Mouse (Mus musculus) macrophage (primary cell): ENCODE data around the gene Acmsd. TPM values are rescaled to one million over a fixed set of nuclear protein-coding genes. Genes with fewer than 3 reads are reported as not detected.

Experiments
- H3K27ac ChIP-seq: fragments of 350-480 bp; formaldehyde crosslinking; 2 replicates; pipeline ENCODE4 v1.9.0; 2021
- H3K36me3 ChIP-seq: fragments of 350-480 bp; formaldehyde crosslinking; 2 replicates; pipeline ENCODE4 v1.9.0; 2021; ENCODE audit errors: inconsistent target
- H3K4me3 ChIP-seq: fragments of 350-480 bp; formaldehyde crosslinking; 2 replicates; pipeline ENCODE4 v1.9.0; 2021; ENCODE audit errors: inconsistent target
- H3K79me2 ChIP-seq: fragments of 350-480 bp; formaldehyde crosslinking; 2 replicates; pipeline ENCODE4 v1.9.0; 2021; ENCODE audit errors: inconsistent target
- WGBS: methylation state at CpG from one replicate; pipeline ENCODE4 v1.1.7; 2026; ENCODE audit warnings: inconsistent platforms; ENCODE audit not compliant: missing documents; 5-methylcytosine and 5-hydroxymethylcytosine counted together
- polyA plus RNA-seq: library from polyadenylated mRNA; stranded (reverse); fragments of 250-400 nt; gene quantifications from 3 replicates; pipeline ENCODE4 v1.2.4, GENCODE M21; 2018; ENCODE audit warnings: inconsistent platforms
- total RNA-seq, 78 experiments: library from RNA; depleted of rRNA; stranded (reverse); fragments of 250-400 nt; gene quantifications; 1 replicate in 9 of 78; 2 replicates in 24 of 78; 3 replicates in 43 of 78; 4 replicates in 2 of 78; pipeline ENCODE4 v1.2.4; 2018; ENCODE audit warnings: inconsistent platforms in 56 of 78

Acmsd gene
- not detected for total RNA-seq (2018; cell fraction: chromatin; rRNA removed)
- not detected for total RNA-seq (2018; cell fraction: cytosol; rRNA removed)
- not detected for total RNA-seq (2018; cell fraction: nucleus; rRNA removed)
- not detected in 3 replicates for polyA plus RNA-seq

DNA sequence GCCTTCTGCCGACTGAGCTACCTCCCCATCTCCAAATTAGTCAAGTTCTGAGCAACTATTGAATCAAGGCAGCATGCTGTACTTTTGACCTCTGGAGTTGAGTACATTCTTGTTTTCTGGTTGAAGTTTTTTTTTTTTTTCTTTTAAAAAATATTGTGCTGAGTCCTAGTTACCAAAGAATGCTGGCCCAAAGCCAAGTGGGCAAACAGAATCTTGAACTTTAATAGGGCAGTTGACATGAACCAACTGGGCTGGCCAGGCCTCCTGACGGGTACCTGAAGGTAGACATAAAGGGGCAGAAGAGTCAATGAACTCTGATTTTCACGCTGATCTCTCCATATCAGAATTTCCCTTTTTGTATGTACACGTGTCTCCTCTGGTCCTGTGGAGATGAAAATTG lies at the start of gene Acmsd:
Acmsd (plus strand) TSS at position 318 of the 400 bp plus-strand sequence.
- Histone ChIP-seq H3K36me3 (no peaks in the 10 kb centered on the region), H3K27ac (no peak within 1 kb of the TSS), H3K79me2 (no peaks in the 10 kb centered on the region), H3K4me3 (no peak within 1 kb of the TSS)
- WGBS: 90% methylated on average over 2 of the region's 4 CpGs

GRCm38 (mm10) chr1:127679498-127680133 lies 49.6 kb upstream of the Acmsd start, which contains the start of gene Tmem163:
Gene Tmem163 (minus strand): TSS chr1:127679548.
- 29% methylated on average over 17 of the region's 18 CpGs for WGBS
- H3K36me3 ChIP-seq: no peaks in the 10 kb centered on the region
- no peak within 1 kb of the TSS for H3K27ac ChIP-seq
- no peak within 1 kb of the TSS for H3K4me3 ChIP-seq
- H3K79me2 ChIP-seq: no peaks in the 10 kb centered on the region

- no peak overlapping the region for H3K27ac ChIP-seq
- no peaks in the 10 kb centered on the region for H3K36me3 ChIP-seq
- no peak overlapping the region for H3K4me3 ChIP-seq
- no peaks in the 10 kb centered on the region for H3K79me2 ChIP-seq
- WGBS: 32% methylated on average over 2 of the region's 2 CpGs
These were observed 32.7 kb upstream of the Acmsd start for GRCm38 (mm10) chr1:127696533-127696932.

- Histone ChIP-seq H3K4me3 (no peak overlapping the region), H3K36me3 (no peaks in the 10 kb centered on the region), H3K27ac (no peak overlapping the region), H3K79me2 (no peaks in the 10 kb centered on the region)
- WGBS: 100% methylated on average over 1 of the region's 1 CpGs
These were observed 27.0 kb upstream of the Acmsd start for GRCm38 (mm10) chr1:127702187-127702586.

DNA sequence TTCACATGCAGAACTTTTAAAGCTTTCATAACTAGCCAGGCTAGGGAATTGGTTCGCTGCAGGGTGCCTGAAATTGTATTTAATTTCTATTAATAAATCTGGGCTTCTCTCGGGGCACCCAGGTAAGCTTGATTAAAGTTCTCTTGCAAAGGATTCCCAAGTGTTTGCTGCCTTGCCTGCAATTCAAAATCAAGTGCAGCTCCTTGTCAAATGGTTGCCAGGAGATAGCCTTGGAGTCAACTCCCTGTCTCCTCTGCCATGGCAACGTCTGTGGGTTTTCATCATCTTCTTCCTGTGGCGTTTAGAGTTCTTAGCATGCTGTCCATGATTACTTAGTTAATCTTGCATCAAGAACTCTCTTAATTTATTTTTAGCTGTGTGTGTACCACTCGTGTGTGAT lies 22.9 kb upstream of the Acmsd start:
- H3K4me3 ChIP-seq: no peak overlapping the region
- no peaks in the 10 kb centered on the region for H3K79me2 ChIP-seq
- no peaks in the 10 kb centered on the region for H3K36me3 ChIP-seq
- H3K27ac ChIP-seq: no peak overlapping the region
- WGBS: 76% methylated on average over 5 of the region's 5 CpGs

DNA sequence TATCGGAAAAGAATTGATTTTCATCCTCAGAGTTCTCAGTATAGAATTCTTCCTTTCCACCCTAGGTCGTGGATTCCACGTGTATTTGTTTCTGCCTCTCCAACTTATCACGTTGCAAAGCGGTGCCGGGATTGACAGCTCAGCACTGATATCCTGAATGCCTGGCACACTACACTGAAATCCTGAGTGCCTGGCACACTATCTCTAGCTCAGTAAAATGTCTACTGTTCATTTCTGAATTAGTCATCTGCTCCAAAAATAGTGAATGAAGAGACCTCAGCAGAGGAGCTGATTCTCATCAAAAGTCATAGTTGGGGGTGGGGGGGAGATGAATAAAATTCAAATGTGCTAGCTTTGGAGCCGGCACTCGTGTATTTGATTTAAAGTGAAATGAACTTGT lies 12.8 kb upstream of the Acmsd start:
- WGBS: 92% methylated on average over 8 of the region's 8 CpGs

GRCm38 (mm10) chr1:127718290-127718689 lies 10.9 kb upstream of the Acmsd start:
- Histone ChIP-seq H3K4me3 (no peak overlapping the region), H3K36me3 (no peaks in the 10 kb centered on the region), H3K27ac (no peak overlapping the region), H3K79me2 (no peaks in the 10 kb centered on the region)
- WGBS: 77% methylated on average over 1 of the region's 1 CpGs

More for the DNA sequence above, 12.8 kb upstream of the Acmsd start:
- Histone ChIP-seq H3K27ac (no peak overlapping the region), H3K36me3 (no peaks in the 10 kb centered on the region), H3K4me3 (no peak overlapping the region), H3K79me2 (no peaks in the 10 kb centered on the region)

DNA sequence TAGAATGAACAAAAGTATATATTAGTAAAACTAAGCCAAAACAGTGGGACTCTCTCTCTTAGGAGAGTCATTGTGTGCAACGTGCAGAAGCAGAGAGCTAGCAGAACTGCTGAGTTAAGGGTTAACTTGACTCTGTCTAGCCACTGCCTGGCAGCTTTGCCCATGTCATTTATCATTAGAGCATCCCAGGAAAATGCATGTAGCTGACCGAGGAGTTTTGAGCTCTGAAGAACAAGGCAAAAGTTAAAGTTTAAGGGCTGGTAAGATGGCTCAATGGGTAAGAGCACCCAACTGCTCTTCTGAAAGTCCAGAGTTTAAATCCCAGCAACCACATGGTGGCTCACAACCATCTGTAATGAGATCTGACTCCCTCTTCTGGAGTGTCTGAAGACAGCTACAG lies 5.6 kb upstream of the Acmsd start:
- H3K36me3 ChIP-seq: no peaks in the 10 kb centered on the region
- 74% methylated on average over 2 of the region's 2 CpGs for WGBS
- H3K79me2 ChIP-seq: no peaks in the 10 kb centered on the region
- H3K4me3 ChIP-seq: no peak overlapping the region
- no peak overlapping the region for H3K27ac ChIP-seq

- 70% methylated on average over 3 of the region's 3 CpGs for WGBS
- no peaks in the 10 kb centered on the region for H3K79me2 ChIP-seq
- no peak overlapping the region for H3K4me3 ChIP-seq
- H3K36me3 ChIP-seq: no peaks in the 10 kb centered on the region
- no peak overlapping the region for H3K27ac ChIP-seq
These were observed 1.9 kb downstream of the Acmsd start for GRCm38 (mm10) chr1:127731086-127731485.

GRCm38 (mm10) chr1:127732435-127732834 lies 3.2 kb downstream of the Acmsd start:
- Histone ChIP-seq H3K4me3 (no peak overlapping the region), H3K27ac (no peak overlapping the region), H3K36me3 (no peaks in the 10 kb centered on the region), H3K79me2 (no peaks in the 10 kb centered on the region)
- WGBS: 88% methylated on average over 3 of the region's 3 CpGs

DNA sequence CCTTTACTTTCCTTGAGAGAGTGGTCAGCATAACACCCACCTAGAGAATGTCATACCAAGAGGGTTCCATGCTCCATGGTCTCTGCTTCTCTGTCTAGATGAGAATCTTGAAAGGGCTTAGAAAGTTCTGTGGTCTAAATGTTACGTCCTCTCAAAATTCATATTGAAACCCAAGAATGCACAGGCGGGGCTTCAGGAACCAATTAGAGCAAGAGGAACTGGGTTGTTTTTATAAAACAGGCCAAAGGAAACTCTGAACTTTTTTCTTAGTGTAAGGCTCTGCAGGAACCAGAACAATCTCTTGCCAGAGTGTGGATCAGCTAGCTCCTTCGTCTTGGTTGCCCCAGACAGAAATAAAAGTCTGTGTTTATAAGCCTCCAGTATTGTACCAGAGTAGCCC lies 3.6 kb downstream of the Acmsd start:
- Histone ChIP-seq H3K27ac (no peak overlapping the region), H3K79me2 (no peaks in the 10 kb centered on the region), H3K4me3 (no peak overlapping the region), H3K36me3 (no peaks in the 10 kb centered on the region)
- WGBS: 42% methylated on average over 3 of the region's 3 CpGs

DNA sequence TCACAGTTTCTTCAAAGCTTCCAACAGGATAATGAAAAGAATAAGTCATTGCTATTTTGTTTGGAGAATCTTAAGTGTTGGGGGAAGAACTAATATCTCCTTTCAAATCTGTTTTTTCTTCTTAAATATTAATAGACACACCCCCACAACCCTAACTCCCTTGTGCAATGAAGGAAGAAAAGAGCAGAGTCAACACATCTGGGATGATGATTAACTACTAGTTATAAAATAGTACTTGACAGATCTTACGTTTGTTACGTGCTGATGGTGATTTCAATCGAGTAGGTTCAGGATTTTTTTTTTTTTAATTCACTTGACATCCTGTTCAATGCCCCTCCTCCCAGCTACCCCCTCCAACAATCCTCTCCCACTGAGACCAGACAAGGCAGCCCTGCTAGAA lies 6.1 kb downstream of the Acmsd start:
- no peak overlapping the region for H3K4me3 ChIP-seq
- no peak overlapping the region for H3K27ac ChIP-seq
- no peaks in the 10 kb centered on the region for H3K79me2 ChIP-seq
- WGBS: 95% methylated on average over 3 of the region's 3 CpGs
- no peaks in the 10 kb centered on the region for H3K36me3 ChIP-seq

- H3K4me3 ChIP-seq: no peak overlapping the region
- 96% methylated on average over 11 of the region's 11 CpGs for WGBS
- no peaks in the 10 kb centered on the region for H3K79me2 ChIP-seq
- no peaks in the 10 kb centered on the region for H3K36me3 ChIP-seq
- H3K27ac ChIP-seq: no peak overlapping the region
These were observed 21.3 kb downstream of the Acmsd start for GRCm38 (mm10) chr1:127750401-127751102.

DNA sequence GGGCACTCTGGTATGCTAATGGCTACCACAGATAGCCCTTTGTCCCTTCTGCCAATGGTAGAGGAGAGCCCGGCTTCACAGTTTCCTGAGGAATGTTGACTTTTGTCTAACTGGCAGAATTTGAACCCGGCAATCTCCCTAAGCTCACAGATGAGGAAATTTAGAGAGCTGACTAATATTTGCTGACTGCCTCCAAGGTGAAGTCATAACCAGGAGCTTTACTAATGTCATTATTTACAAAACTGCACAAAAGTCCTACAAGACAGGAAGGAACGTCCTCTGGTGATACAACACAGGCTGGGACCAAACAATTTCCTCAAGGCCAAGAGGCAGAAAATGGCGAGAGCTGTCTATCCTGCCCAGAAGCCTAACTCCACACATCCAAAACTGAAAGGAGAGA lies 26.6 kb downstream of the Acmsd start:
- Histone ChIP-seq H3K4me3 (no peak overlapping the region), H3K27ac (no peak overlapping the region), H3K79me2 (no peaks in the 10 kb centered on the region), H3K36me3 (no peaks in the 10 kb centered on the region)
- WGBS: 75% methylated on average over 4 of the region's 4 CpGs

DNA sequence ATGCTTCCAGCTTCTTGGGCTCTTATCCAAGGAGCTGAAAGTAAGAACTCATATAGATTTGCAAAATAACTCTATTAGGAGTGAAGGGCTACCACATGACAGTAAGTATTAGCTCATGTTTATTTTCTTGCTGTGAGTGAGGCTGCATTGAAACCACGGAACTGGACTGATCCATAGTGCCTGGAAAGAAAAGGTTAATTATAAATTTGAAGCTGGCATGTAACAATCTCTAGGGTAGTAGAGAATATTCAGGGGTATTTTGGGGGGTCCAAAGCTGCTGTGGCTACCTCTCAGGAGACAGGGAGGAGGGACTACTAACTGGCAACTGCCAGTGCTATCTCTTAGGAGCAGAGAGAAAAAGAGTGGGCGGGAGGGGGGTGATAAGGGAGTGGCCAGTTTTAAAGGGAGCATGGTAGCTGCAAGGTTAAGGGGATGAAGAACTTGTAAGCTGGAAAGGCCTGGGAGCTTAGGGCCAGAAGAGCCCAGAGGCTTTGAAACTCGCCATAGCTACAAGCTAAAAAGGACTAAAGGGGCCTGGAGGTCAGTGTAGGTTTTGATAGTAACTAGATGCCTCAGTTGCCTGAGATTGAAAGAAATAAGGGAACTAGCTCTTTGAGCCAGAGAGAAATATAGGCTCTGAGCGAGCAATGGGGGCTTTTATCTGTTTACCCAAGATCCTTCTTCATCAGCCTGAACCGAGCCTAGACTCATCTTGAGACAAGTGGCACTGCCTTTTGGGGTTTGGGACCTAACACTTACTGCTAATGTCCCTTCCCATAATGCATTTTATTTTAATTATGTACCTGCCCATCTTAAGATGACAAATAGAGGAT lies 27.3 kb downstream of the Acmsd start:
- Histone ChIP-seq H3K27ac (no peak overlapping the region), H3K4me3 (no peak overlapping the region), H3K79me2 (no peaks in the 10 kb centered on the region), H3K36me3 (no peaks in the 10 kb centered on the region)
- WGBS: 90% methylated on average over 5 of the region's 5 CpGs
